Mouse (Mus musculus) hindbrain, embryonic 16.5 days (tissue): ENCODE measurements around the gene Htr3b. TPM values are rescaled to one million over a fixed set of nuclear protein-coding genes. Genes with fewer than 3 reads are reported as not detected.

Source experiments
- ATAC-seq: fragments of 200-750 bp; cut with Nextera tagmentation; 2 replicates; pipeline ENCODE4 v1.8.0; 2017; ENCODE audit warnings: moderate TSS enrichment, moderate library complexity
- H3K27ac ChIP-seq: fragments of 300-500 bp; sonication (generic); 2 replicates; pipeline ENCODE4 v1.5.1; 2014; ENCODE audit warnings: low read depth, mild to moderate bottlenecking, control low read depth, low read length, moderate library complexity
- H3K27me3 ChIP-seq: fragments of 300-500 bp; sonication (generic); replicated peaks from 2 replicates; pipeline ENCODE4 v1.6.1; 2014; ENCODE audit warnings: low read length; ENCODE audit not compliant: control insufficient read depth, insufficient read depth
- H3K36me3 ChIP-seq: fragments of 300-500 bp; sonication (generic); 2 replicates; pipeline ENCODE4 v1.6.1; 2014; ENCODE audit warnings: mild to moderate bottlenecking, low read length, moderate library complexity, mixed read lengths; ENCODE audit not compliant: control insufficient read depth, insufficient read depth
- H3K4me1 ChIP-seq: fragments of 300-500 bp; sonication (generic); 2 replicates; pipeline ENCODE4 v1.6.1; 2014; ENCODE audit warnings: low read depth, low read length; ENCODE audit not compliant: control insufficient read depth, insufficient read depth
- H3K4me2 ChIP-seq: fragments of 300-500 bp; sonication (generic); 2 replicates; pipeline ENCODE4 v1.6.1; 2014; ENCODE audit warnings: mild to moderate bottlenecking, low read length, control low read depth, moderate library complexity
- H3K4me3 ChIP-seq: fragments of 300-500 bp; sonication (generic); 2 replicates; pipeline ENCODE4 v1.5.1; 2014; ENCODE audit warnings: mild to moderate bottlenecking, low read length, control low read depth, moderate library complexity
- H3K9ac ChIP-seq: fragments of 300-500 bp; sonication (generic); 2 replicates; pipeline ENCODE4 v1.6.1; 2014; ENCODE audit warnings: low read depth, mild to moderate bottlenecking, control low read depth, low read length, moderate library complexity
- H3K9me3 ChIP-seq: fragments of 300-500 bp; sonication (generic); 2 replicates; pipeline ENCODE4 v1.6.1; 2014; ENCODE audit warnings: mild to moderate bottlenecking, low read length, moderate library complexity; ENCODE audit not compliant: control insufficient read depth
- WGBS: fragments of 180-500 bp; shearing (Covaris S2); extraction: QIAGEN DNeasy Blood & Tissue Kit; methylation state at CpG from one replicate; pipeline ENCODE4 v1.1.7; 2014; 5-methylcytosine and 5-hydroxymethylcytosine counted together
- polyA plus RNA-seq: library from polyadenylated mRNA; unstranded; fragments of >200 nt; fragmentation: Nextera tagmentation; extraction: Ambion mirVana; gene quantifications from 2 replicates; pipeline ENCODE4 v1.2.1, GENCODE M21; 2015

Htr3b gene
- 0.40 and 0.60 TPM in 2 replicates for polyA plus RNA-seq

GRCm38 (mm10) chr9:48964587-48965040 is at the start of gene Htr3b:
Htr3b (minus strand) TSS chr9:48964990.
- Histone ChIP-seq H3K4me1 (no peaks in the 10 kb centered on the region; the same call in 1 of the 2 replicates), H3K9me3 (no peaks in the 10 kb centered on the region), H3K27ac (no peak within 1 kb of the TSS), H3K4me3 (no peak within 1 kb of the TSS), H3K27me3 (no peaks in the 10 kb centered on the region; the same call in 1 of the 2 replicates), H3K9ac (no peak within 1 kb of the TSS), H3K36me3 (no peaks in the 10 kb centered on the region), H3K4me2 (no peak within 1 kb of the TSS)
- 66% methylated on average over 7 of the region's 7 CpGs for WGBS
- ATAC-seq: no peak

GRCm38 (mm10) chr9:48999256-48999655 is 34.5 kb upstream of the Htr3b start:
- no peak for ATAC-seq
- Histone ChIP-seq H3K4me1 (no peaks in the 10 kb centered on the region), H3K27me3 (no peaks in the 10 kb centered on the region), H3K9me3 (no peaks in the 10 kb centered on the region), H3K36me3 (peaks cover 3% of the 10 kb centered on the region), H3K4me3 (no peak overlapping the region), H3K4me2 (no peak overlapping the region), H3K9ac (no peak overlapping the region), H3K27ac (no peak overlapping the region)
- WGBS: 87% methylated on average over 6 of the region's 6 CpGs

- no peak for ATAC-seq
- no peaks in the 10 kb centered on the region for H3K27me3 ChIP-seq
- H3K4me2 ChIP-seq: no peak overlapping the region
- H3K4me3 ChIP-seq: no peak overlapping the region
- H3K36me3 ChIP-seq: no peaks in the 10 kb centered on the region
- no peaks in the 10 kb centered on the region for H3K4me1 ChIP-seq
- 97% methylated on average over 1 of the region's 1 CpGs for WGBS
- H3K9ac ChIP-seq: no peak overlapping the region
- no peaks in the 10 kb centered on the region for H3K9me3 ChIP-seq
- no peak overlapping the region for H3K27ac ChIP-seq
These were observed 30.9 kb upstream of the Htr3b start for GRCm38 (mm10) chr9:48995735-48996134.

- no peak overlapping the region for H3K9ac ChIP-seq
- H3K27me3 ChIP-seq: no peaks in the 10 kb centered on the region
- no peak overlapping the region for H3K4me2 ChIP-seq
- H3K9me3 ChIP-seq: no peaks in the 10 kb centered on the region
- no peak for ATAC-seq
- H3K36me3 ChIP-seq: no peaks in the 10 kb centered on the region
- no peak overlapping the region for H3K4me3 ChIP-seq
- H3K27ac ChIP-seq: no peak overlapping the region
- H3K4me1 ChIP-seq: no peaks in the 10 kb centered on the region
- whole genome bisulfite sequencing: 93% methylated on average over 7 of the region's 7 CpGs
These were observed 30.0 kb upstream of the Htr3b start for GRCm38 (mm10) chr9:48994779-48995178.

- no peak overlapping the region for H3K4me2 ChIP-seq
- no peak for ATAC-seq
- H3K4me3 ChIP-seq: no peak overlapping the region
- peaks cover 10% of the 10 kb centered on the region for H3K4me1 ChIP-seq
- no peak overlapping the region for H3K9ac ChIP-seq
- H3K36me3 ChIP-seq: no peaks in the 10 kb centered on the region
- no peaks in the 10 kb centered on the region for H3K27me3 ChIP-seq
- no peak overlapping the region for H3K27ac ChIP-seq
- no peaks in the 10 kb centered on the region for H3K9me3 ChIP-seq
- WGBS: 59% methylated on average over 5 of the region's 5 CpGs
These were observed 26.9 kb upstream of the Htr3b start for GRCm38 (mm10) chr9:48991671-48992070.

- WGBS: 26% methylated on average over 12 of the region's 12 CpGs
- no peak for ATAC-seq
- Histone ChIP-seq H3K4me2 (peak overlapping the region; percentile 83), H3K4me3 (peak overlapping the region; percentile 16; the same call in 1 of the 2 replicates), H3K27me3 (no peaks in the 10 kb centered on the region), H3K9ac (no peak overlapping the region; the same call in 1 of the 2 replicates), H3K9me3 (no peaks in the 10 kb centered on the region), H3K36me3 (no peaks in the 10 kb centered on the region), H3K4me1 (peaks cover 11% of the 10 kb centered on the region), H3K27ac (no peak overlapping the region)
These were observed 22.7 kb upstream of the Htr3b start for GRCm38 (mm10) chr9:48987201-48988101.

GRCm38 (mm10) chr9:48986616-48987141 is 21.9 kb upstream of the Htr3b start:
- Histone ChIP-seq H3K9ac (peak overlapping the region; percentile 43; the same call in 1 of the 2 replicates), H3K4me2 (peak overlapping the region; percentile 83), H3K4me3 (peak overlapping the region; percentile 16; the same call in 1 of the 2 replicates), H3K36me3 (no peaks in the 10 kb centered on the region), H3K27ac (no peak overlapping the region), H3K4me1 (peaks cover 11% of the 10 kb centered on the region), H3K9me3 (no peaks in the 10 kb centered on the region), H3K27me3 (no peaks in the 10 kb centered on the region)
- 27% methylated on average over 7 of the region's 7 CpGs for WGBS
- ATAC-seq: no peak

- under 1% methylated on average over 20 of the region's 20 CpGs for WGBS
- no peaks in the 10 kb centered on the region for H3K9me3 ChIP-seq
- H3K27ac ChIP-seq: peak overlapping the region; percentile 89
- peak overlapping the region; percentile 83 for H3K4me2 ChIP-seq
- H3K36me3 ChIP-seq: no peaks in the 10 kb centered on the region
- H3K4me3 ChIP-seq: peak overlapping the region; percentile 85
- peak overlapping the region; percentile 83 for H3K9ac ChIP-seq
- no peaks in the 10 kb centered on the region for H3K27me3 ChIP-seq
- peaks cover 11% of the 10 kb centered on the region for H3K4me1 ChIP-seq
- no peak for ATAC-seq
These were observed 20.9 kb upstream of the Htr3b start for GRCm38 (mm10) chr9:48985708-48986088.
